Mouse (Mus musculus): Measurements from ENCODE around the gene Nudcd3. TPM values are rescaled to one million over a fixed set of nuclear protein-coding genes. Genes with fewer than 3 reads are reported as not detected.

Nudcd3 gene
- polyA plus RNA-seq, 1 experiment from 2014 or later = 62.7 TPM

GRCm38 (mm10) chr11:6199410-6200086 is 667 bp downstream of the Nudcd3 start, which contains the start of gene A730071L15Rik:
TSS of gene A730071L15Rik (plus strand) at chr11:6200029.
- Histone ChIP-seq H3K9me3 (no peaks in the 10 kb centered on the region), H3K9ac (replicated peaks) (peak within 1 kb of the TSS; percentile 95), H3K36me3 (0 out of 2 replicates have a peak, but pooled peaks cover 4% of the 10 kb centered on the region), H3K27me3 (no peaks in the 10 kb centered on the region), H3K27ac (peak within 1 kb of the TSS; percentile 94), H3K4me3 (replicated peaks) (peak within 1 kb of the TSS; percentile 93), H3K4me1 (replicated peaks) (peaks cover 28% of the 10 kb centered on the region), H3K4me2 (replicated peaks) (peak within 1 kb of the TSS; percentile 81)
- ATAC-seq = peak; percentile 87
- WGBS = 1% methylated on average over 35 of the region's 35 CpGs

DNA sequence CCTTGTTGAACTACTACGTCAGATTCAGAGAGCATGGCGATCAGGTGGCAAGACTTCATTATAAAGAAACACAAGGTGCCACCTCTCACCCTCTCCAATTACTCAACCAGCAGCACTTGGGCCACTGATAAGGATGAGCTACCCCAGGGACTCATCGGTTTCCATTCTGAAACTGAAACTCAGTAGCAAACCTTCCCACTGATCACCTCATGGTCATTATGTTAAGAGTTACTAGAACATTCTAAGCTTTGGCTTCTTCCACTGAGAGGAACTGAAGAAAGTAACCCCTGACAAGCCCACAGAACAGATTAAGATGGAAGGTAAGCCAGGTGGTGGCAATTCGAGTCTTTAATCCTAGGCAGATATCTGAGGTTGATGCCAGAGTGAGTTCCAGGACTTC is 1.8 kb downstream of the Nudcd3 start:
- no peak overlapping the region for H3K9ac ChIP-seq (replicated peaks)
- no peaks in the 10 kb centered on the region for H3K9me3 ChIP-seq
- H3K4me2 ChIP-seq (replicated peaks) = peak overlapping the region; percentile 81
- peak overlapping the region; percentile 93 for H3K4me3 ChIP-seq (replicated peaks)
- WGBS = 97% methylated on average over 4 of the region's 4 CpGs
- no peak for ATAC-seq
- H3K36me3 ChIP-seq = 0 out of 2 replicates have a peak, but pooled peaks cover 4% of the 10 kb centered on the region
- H3K4me1 ChIP-seq (replicated peaks) = peaks cover 28% of the 10 kb centered on the region
- H3K27ac ChIP-seq = no peak overlapping the region
- H3K27me3 ChIP-seq = no peaks in the 10 kb centered on the region

DNA sequence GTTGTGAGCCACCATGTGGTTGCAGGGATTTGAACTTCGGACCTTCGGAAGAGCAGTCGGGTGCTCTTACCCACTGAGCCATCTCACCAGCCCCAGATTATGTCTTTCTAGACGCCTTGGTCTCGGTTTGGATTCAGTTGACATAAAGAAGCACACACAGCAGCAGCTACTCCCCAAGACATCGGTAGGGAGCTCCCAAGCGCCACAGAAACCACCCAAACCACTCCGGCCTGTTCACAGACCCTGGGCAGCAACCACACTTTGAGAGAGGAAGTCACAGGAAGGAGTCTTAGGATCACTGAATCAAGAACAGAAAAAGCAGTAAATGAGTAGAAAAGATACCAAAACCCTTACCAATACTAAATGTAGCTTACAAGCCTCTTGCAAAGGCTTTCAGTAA is 3.4 kb downstream of the Nudcd3 start:
- Histone ChIP-seq H3K9ac (replicated peaks) (no peak overlapping the region), H3K4me3 (replicated peaks) (no peak overlapping the region), H3K9me3 (no peaks in the 10 kb centered on the region), H3K36me3 (peaks cover 19% of the 10 kb centered on the region), H3K4me2 (replicated peaks) (no peak overlapping the region), H3K27ac (no peak overlapping the region), H3K27me3 (no peaks in the 10 kb centered on the region), H3K4me1 (replicated peaks) (peaks cover 28% of the 10 kb centered on the region)
- no peak for ATAC-seq
- 94% methylated on average over 8 of the region's 8 CpGs for WGBS

- no peak overlapping the region for H3K4me3 ChIP-seq (replicated peaks)
- no peak overlapping the region for H3K4me2 ChIP-seq (replicated peaks)
- peaks cover 21% of the 10 kb centered on the region for H3K4me1 ChIP-seq (replicated peaks)
- H3K27ac ChIP-seq = no peak overlapping the region
- no peaks in the 10 kb centered on the region for H3K27me3 ChIP-seq
- no peaks in the 10 kb centered on the region for H3K9me3 ChIP-seq
- H3K36me3 ChIP-seq = peaks cover 11% of the 10 kb centered on the region
- H3K9ac ChIP-seq (replicated peaks) = no peak overlapping the region
- peak; percentile 62; the same call in 1 of the 2 replicates for ATAC-seq
- 14% methylated on average over 2 of the region's 2 CpGs for WGBS
Observed at GRCm38 (mm10) chr11:6187878-6188277, 12.3 kb downstream of the Nudcd3 start.

DNA sequence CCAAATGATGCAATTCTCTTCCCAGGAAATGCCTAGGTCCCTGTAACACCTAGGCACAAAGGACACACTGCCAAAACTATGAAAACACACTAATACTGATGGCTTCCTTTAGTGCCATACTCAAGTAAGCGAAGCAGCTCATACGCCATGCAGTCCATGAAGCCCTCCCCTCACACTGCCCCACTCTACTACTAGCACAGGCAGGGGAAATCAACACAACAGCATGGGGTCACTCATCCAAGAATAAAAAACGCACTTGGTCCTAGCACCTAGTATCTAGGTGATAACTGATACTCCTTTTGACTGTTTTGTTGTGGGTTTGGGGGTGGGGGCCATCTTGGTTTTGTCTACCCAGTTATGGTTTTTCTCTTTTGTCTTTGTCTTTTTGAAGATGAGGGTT is 12.8 kb downstream of the Nudcd3 start:
- WGBS = 89% methylated on average over 3 of the region's 3 CpGs
- peaks cover 7% of the 10 kb centered on the region for H3K36me3 ChIP-seq
- no peak overlapping the region for H3K4me2 ChIP-seq (replicated peaks)
- H3K27me3 ChIP-seq = no peaks in the 10 kb centered on the region
- no peak overlapping the region for H3K9ac ChIP-seq (replicated peaks)
- ATAC-seq = peak; percentile 55
- H3K4me3 ChIP-seq (replicated peaks) = no peak overlapping the region
- H3K9me3 ChIP-seq = no peaks in the 10 kb centered on the region
- no peak overlapping the region for H3K27ac ChIP-seq
- peaks cover 24% of the 10 kb centered on the region for H3K4me1 ChIP-seq (replicated peaks)

DNA sequence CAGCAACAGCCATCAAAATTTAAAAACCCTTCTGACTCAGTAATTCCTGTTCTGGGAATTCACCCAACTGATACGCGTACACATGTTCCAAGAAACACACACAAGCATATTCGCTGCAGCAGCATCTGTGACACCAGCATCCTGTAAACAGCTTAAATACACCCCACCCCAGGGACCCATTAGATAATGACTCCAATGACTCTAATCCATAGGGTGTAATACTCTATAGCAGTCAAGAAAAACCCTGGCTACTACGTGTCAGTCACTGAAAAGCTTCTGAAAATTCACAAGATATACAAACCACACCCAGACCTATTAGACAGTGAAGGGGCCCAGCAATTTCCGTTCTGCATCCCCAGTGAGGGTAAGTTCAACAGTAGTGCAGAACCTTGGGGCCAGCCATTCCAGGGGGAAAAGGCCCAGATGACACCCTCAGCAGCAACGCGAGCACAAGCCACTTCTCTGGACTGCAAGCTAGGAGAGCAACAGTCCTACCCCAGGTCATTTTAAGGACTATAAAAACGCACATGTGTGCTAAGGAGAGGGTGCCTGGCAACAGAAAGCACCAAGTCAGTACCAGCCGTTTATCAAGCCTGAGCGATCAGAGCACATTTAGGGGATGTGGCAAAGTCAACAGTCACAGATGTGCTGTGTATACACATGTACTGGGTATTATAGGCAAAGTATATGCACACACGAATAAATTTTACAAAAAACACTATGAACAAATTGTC is 15.8 kb downstream of the Nudcd3 start:
- H3K4me3 ChIP-seq (replicated peaks) = no peak overlapping the region
- WGBS = 72% methylated on average over 11 of the region's 11 CpGs
- H3K36me3 ChIP-seq = no peaks in the 10 kb centered on the region; the same call in 1 of the 2 replicates
- peak overlapping the region; percentile 35; the same call in 1 of the 2 replicates for H3K27ac ChIP-seq
- H3K9ac ChIP-seq (replicated peaks) = no peak overlapping the region
- H3K9me3 ChIP-seq = no peaks in the 10 kb centered on the region
- ATAC-seq = no peak
- H3K27me3 ChIP-seq = no peaks in the 10 kb centered on the region
- peaks cover 41% of the 10 kb centered on the region for H3K4me1 ChIP-seq (replicated peaks)
- H3K4me2 ChIP-seq (replicated peaks) = no peak overlapping the region

DNA sequence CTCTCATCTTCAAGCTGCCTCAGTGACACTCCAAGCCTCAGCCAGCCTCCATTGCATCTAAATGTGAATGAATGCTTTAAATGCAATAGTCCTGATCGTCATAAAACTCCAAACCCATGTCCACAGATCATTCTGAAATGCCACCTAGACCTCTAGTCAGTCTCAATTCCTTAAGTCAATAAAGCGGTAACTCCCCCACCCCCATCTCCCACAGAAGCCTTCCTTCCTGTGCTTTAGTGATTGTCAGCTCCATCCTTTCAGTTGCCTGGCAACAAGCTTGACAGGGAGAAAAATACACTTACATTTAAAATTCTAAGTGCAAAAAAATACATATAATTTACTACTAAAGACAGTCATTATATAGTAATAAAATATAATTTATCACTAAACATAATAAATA is 17.0 kb downstream of the Nudcd3 start:
- H3K9ac ChIP-seq (replicated peaks) = no peak overlapping the region
- no peak for ATAC-seq
- no peaks in the 10 kb centered on the region for H3K9me3 ChIP-seq
- no peaks in the 10 kb centered on the region for H3K27me3 ChIP-seq
- no peak overlapping the region for H3K27ac ChIP-seq
- no peak overlapping the region for H3K4me3 ChIP-seq (replicated peaks)
- no peak overlapping the region for H3K4me2 ChIP-seq (replicated peaks)
- 48% methylated on average over 2 of the region's 2 CpGs for WGBS
- H3K36me3 ChIP-seq = no peaks in the 10 kb centered on the region; the same call in 1 of the 2 replicates
- H3K4me1 ChIP-seq (replicated peaks) = peaks cover 52% of the 10 kb centered on the region

DNA sequence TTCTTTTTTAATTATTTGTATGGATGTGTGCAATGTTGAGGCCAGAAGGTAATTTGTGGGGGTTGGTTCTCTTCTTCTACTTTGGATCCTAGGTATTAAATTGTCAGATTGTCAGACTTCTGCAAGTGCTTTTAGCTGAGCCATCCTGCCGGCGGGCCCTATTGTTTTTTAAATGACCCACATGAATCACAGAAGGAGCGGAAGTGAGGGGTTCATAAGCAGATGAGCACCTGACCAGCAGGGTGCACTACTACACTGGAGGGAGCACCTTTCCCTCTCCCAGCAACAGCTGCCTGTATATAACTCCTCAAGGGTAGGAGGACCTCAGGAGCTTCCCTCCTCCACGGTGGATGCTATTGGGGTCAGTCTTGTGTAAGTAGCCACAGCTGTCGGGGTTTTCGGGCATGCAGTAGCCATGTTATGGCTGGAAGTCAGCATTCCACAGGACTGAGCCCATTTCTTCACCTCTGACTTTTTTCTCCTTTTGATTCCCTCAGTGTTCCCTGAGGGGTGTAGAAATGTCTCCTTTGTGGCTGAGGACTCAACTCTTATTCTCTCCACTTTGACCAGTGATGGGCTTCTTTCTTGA is 19.3 kb downstream of the Nudcd3 start:
- Histone ChIP-seq H3K9me3 (no peaks in the 10 kb centered on the region), H3K4me2 (replicated peaks) (no peak overlapping the region), H3K9ac (replicated peaks) (no peak overlapping the region), H3K27ac (no peak overlapping the region), H3K4me3 (replicated peaks) (no peak overlapping the region), H3K27me3 (no peaks in the 10 kb centered on the region), H3K4me1 (replicated peaks) (peaks cover 59% of the 10 kb centered on the region), H3K36me3 (no peaks in the 10 kb centered on the region)
- WGBS = 45% methylated on average over 6 of the region's 6 CpGs
- ATAC-seq = no peak

- 9% methylated on average over 8 of the region's 8 CpGs for WGBS
- Histone ChIP-seq H3K9ac (replicated peaks) (no peak overlapping the region), H3K4me1 (replicated peaks) (peaks cover 51% of the 10 kb centered on the region), H3K9me3 (no peaks in the 10 kb centered on the region), H3K4me2 (replicated peaks) (no peak overlapping the region), H3K27ac (peak overlapping the region; percentile 32), H3K27me3 (no peaks in the 10 kb centered on the region), H3K4me3 (replicated peaks) (no peak overlapping the region), H3K36me3 (no peaks in the 10 kb centered on the region)
- ATAC-seq = 0 out of 2 replicates have a peak, but pooled peaks have one; percentile 34
Observed at GRCm38 (mm10) chr11:6179194-6179593, 21.0 kb downstream of the Nudcd3 start.

- Histone ChIP-seq H3K4me1 (replicated peaks) (peaks cover 47% of the 10 kb centered on the region), H3K9ac (replicated peaks) (no peak overlapping the region), H3K27me3 (no peaks in the 10 kb centered on the region), H3K9me3 (no peaks in the 10 kb centered on the region), H3K4me2 (replicated peaks) (no peak overlapping the region), H3K27ac (peak overlapping the region; percentile 32; the same call in 1 of the 2 replicates), H3K36me3 (no peaks in the 10 kb centered on the region), H3K4me3 (replicated peaks) (no peak overlapping the region)
- 8% methylated on average over 2 of the region's 2 CpGs for WGBS
- ATAC-seq = 0 out of 2 replicates have a peak, but pooled peaks have one; percentile 14
Observed at GRCm38 (mm10) chr11:6178673-6179166, 21.5 kb downstream of the Nudcd3 start.

DNA sequence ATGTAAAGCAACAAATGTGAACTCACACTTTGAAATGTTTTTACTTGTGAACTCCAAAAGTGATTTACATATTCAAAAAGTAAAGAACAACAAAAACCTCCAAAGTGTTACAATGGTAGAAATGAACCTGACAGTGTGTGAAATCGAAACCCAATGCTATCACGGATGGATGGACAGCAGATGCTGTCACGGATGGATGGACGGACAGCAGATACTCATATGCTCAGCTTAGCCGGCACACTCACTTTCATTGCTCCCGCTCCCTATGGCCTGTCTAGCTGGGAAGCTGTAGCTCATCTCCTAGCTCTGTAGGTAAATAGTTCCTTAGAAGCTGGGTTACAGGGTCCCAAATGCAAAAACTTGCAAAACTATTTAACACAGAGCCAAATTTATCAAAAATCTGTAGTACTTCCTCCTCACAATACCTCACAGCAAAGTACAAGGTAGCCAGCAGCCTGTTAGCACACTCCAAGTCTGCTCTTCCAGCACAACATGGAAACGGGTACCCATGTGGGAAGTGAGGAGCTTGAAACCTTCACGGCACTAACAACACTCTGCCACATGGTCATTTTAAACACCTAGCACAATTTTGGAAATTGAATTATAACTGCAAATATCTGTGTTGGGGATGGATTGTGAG is 22.3 kb downstream of the Nudcd3 start:
- 30% methylated on average over 8 of the region's 8 CpGs for WGBS
- Histone ChIP-seq H3K4me2 (replicated peaks) (no peak overlapping the region), H3K4me1 (replicated peaks) (peaks cover 42% of the 10 kb centered on the region), H3K4me3 (replicated peaks) (no peak overlapping the region), H3K9me3 (no peaks in the 10 kb centered on the region), H3K27me3 (no peaks in the 10 kb centered on the region), H3K9ac (replicated peaks) (no peak overlapping the region), H3K36me3 (no peaks in the 10 kb centered on the region), H3K27ac (no peak overlapping the region)
- ATAC-seq = no peak
